Mouse (Mus musculus) 3134 (cell line): ENCODE measurements around the gene Hamp.
A peak's percentile ranks its signal among the peaks of the same experiment; 100 is the strongest.
"Not testable (repeated sequence)": the region's sequence is repeated elsewhere in the genome, so short reads cannot be mapped to it uniquely, and the experiment has no call there.

Experiments used
- DNase-seq: peaks from one replicate; pipeline ENCODE4 v3.0.0-alpha.2; 2011; ENCODE audit warnings: low spot score; ENCODE audit not compliant: insufficient read length; ENCODE audit errors: extremely low read depth

Hamp gene

DNA sequence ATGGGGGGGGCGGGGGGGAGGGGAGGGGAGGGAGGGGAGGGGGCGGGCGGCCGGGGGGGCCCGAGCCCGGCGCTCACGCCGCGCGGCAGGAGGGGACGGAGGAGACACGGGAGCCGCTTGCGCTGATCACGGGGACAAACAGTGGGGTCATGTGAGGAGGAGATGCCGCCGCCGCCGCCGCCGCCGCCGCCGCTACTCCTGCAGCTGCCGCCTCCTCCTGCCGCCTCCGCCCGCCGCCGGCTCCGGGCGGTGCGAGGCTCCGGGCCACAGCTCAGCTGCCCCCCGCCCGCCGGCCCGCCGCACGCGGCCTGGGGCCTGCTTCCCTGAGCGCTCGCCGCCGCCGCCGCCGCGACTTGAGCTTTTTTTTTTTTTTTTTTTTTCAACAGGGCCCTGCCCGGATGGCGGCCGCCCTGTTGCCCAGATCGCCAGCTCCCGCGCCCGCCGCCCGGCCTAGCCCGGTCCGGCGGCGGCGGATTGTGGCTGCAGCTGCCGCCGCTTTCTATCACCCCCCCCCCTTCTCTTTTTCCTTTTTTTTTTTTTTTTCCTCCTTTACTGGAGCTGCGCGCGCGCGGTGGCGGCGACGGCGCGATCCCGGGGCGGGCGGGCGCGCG lies 13.0 kb upstream of the Hamp start, which contains the start of gene Usf2:
Gene Usf2 (minus strand): TSS at position 48 of the 611 bp plus-strand sequence.
- DNase-seq: no peak

DNA sequence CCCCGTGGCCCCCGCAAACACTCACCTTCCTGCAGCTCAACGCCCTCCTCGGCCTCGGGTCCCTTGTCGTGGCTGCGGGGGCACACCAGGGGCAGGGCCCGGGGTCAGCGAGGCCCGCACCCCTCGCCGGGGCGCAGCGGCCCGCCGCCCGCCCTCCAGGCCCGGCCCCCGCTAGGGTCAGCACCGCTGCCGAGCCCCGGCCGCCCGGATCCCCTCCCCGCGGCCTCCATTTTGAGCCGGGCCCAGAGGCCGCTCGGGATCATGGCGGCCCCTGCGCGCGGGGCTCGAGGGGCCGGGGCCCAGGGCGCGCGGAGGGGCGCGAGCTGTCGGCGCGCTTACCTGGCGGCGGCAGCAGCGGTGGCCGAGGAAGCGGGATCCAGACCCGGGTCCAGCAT lies 12.5 kb upstream of the Hamp start:
- DNase-seq: no peak

DNA sequence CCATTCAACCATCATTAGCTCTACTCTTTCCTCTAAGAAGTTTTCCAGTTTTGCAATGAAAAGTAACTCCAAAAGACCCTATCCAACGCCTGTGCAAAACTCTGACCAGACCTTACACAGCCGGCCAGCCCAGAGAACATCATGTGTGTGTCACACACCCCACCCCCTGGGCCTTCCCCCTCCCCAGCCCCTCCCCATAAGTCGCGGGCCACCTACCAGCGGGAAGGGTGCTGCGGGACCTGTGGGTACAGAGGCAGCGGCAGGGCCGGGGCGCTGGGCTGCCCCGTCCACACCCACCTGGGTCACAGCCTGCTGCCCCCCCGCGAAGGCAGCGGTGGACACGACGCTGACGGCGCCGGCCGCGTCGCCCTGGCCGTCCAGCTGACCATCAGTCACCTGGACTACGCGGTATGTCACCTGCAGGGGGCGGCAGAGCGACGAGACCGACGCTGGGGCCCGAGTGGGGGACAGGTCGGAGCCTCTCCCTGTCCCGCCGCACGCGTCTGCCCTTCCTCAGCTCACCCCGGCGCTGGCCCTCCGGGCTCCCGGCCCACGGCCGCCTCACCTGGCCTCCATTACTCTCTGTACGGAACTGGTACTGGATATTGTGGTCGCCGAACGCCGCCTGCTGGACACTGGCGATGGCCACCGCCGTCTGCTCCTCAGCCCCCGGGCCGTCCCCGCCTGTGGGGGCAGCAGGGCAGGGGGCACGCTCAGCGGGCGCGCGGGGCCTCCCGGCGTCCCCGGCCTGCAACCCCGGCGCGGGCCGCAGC lies 11.9 kb upstream of the Hamp start:
- DNase-seq: peak; percentile 86

DNA sequence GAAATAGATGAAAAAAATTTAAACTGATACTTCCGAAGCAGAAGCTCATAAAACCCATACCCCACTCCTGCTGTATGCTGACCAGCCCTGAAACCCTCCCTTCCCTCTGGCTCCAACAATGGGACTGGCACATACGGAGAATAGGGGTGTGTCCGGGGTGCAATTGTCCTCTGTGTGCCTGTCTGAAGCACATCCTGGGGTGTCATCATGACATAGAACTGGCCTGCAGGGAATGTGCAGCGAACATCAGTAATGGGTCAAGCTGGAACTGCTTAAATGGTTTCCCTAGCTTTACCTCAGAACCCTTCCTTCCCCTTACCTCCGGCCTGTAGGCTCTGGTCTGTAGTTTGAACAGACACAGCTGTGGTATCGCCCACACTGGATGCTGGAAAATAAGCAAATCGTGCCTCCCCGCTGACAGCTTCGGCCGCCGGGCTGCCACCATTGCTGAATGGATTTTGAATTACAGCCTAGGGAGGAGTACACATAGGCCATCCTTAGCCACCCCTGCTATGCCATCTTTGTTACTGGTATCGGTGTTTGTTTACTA lies 11.2 kb upstream of the Hamp start:
- DNase-seq: no peak

DNA sequence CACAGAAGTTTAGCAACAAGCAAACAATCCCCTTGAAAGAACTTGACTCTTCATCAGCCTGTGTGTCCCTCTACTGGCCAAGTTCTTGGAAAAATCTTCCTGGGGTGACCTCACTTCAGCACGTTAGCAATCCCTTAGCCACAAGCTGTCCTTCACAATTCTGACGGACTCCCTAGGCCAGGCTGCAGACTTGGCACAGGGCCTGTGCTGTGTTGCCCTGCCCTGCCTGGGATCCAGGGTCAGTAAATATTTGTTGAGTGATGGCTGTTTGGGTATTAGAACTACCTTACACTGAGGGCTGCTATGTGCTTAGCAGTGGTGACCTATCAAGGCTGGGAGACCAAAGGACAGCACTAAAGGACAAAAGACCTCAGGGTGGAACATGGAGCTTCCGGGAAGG lies 10.2 kb upstream of the Hamp start:
- no peak for DNase-seq

DNA sequence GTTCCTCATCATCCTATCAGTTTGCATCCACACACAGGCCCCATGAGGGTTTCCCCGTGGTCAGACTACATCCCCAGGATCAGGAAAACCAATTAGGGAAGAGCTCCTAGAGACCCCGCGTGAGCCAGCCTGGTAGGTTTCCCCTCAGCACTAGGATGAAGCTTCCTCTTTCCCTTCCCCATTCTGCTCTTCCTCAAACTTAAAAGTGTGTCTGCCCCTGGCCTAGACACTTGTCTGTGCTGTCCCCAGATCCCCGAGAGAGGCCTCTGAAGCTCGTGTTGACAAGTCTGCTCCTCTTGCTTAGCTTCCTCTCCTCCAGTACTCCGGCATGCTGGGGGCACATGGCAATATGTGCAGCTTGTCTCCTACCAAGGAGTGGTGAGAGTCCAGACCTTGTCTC lies 9.6 kb upstream of the Hamp start:
- DNase-seq: no peak

DNA sequence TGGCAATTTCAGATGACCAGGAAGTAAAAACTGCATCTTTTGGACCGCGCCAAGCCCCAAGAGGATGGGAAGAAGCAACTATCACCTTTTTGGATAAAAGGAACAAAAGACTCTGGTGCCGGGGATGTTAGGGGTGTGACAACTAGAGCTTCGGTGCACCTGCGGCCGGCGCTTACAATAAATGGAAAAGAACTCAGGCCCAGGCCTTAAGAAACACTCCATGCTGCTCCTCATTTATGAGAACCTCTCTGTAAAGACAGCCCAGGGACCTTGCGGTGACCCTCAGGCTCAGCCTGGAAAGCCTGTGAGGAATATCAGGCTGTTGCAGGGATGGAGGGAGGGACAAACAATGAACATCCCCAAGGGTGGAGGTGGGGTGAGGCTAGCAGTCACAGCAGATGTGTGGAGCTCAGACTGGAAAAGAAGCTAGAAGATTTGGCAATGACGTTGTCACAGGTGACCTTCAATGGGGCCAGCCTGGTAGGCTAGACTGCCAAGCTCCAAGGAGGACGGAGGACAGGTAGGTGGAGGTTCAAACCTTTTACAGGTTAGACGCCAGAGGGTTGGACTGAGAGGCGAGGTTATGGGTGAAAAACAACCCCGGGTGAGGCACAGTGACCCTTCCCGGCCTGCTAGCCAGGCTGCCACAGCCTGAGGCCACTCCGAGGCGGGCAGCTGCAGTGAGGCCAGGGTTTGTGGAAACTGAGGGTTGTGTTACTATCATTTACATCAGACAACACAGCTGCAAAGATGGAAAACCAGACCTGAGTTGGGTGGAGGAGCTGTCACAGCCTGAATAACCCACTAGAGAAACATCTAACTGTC lies 8.8 kb upstream of the Hamp start:
- DNase-seq: no peak

DNA sequence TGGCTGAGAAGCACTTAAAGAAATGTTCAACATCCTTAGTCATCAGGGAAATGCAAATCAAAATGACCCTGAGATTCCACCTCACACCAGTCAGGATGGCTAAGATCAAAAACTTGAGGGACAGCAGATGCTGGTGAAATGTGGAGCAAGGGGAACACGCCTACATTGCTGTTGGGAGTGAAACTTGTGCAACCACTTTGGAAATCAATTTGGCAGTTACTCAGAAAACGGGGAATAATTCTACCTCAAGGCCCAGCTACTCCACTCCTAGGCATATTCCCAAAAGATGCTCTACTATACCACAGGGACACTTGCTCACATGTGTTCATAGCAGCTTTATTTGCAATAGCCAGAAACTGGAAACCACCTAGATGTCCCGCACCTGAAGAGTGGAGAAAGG lies 6.1 kb upstream of the Hamp start:
- DNase-seq: not testable (repeated sequence)

DNA sequence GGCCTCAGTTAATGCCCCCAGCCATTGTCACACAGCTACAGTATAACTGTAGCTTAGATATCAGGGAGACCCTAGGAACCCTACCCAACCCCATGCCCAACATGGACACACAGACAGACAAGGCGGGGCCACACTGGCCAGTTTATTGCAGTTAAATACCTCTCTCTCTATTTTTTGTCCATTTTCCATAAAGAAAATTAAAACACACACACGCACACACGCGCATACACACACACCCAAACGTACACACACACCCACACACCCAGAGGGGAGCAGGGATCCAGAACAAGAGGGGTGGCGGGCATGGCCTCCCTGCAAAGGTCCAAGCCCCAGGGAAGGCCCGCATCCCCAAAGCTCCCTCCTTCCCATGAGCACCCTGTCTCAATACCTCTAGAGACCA lies 2.0 kb upstream of the Hamp start:
- DNase-seq: no peak

DNA sequence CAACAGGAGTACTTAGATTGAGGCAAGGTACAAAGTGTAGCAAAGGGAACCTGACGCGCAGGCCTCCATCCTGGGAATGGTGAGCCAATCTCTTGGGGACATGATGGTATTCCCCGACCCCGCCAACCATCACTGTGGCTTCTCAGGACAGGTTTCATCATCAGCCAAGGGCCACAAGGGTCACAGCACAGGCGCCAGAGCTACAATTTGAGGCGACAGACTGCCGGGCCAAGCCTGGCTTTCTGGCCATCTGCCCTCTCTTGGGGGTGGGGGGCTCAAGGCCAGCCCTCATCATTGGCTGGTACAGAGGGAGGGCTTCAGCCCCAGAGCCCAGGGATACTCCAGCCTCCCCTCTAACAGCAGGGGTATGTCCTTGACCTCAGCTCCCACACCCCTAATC lies 1.6 kb upstream of the Hamp start:
- DNase-seq: not testable (repeated sequence)

DNA sequence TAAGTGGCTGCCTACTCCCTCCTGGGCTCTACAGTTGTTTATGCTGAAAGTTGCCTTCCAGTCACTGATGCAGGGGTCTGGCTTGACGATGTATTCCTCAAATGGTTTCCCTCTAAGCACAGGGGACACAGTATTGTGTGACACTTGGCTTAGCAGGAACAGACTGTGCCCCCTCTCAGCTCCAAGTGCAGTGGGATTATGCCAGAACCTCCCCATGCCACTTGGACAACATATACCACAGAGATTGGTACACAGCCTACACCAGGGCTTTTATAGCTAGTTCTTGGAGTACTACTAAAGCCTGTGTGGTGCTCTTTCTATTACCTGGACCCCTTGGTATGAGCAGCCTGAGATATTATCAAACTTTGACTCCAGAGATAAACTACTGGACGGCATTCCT lies 874 bp upstream of the Hamp start:
- DNase-seq: not testable (repeated sequence)

DNA sequence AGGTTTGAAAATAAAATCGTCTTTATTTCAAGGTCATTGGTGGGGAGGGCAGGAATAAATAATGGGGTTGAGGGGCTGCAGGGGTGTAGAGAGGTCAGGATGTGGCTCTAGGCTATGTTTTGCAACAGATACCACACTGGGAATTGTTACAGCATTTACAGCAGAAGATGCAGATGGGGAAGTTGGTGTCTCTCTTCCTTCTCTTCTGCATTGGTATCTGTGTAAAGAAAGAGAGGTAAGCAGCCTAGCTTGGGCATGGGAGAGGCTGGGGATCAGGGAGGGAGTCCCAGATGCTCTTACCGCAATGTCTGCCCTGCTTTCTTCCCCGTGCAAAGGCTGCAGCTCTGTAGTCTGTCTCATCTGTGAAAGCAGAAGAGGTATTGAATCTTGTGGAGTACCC lies 1.5 kb downstream of the Hamp start:
- DNase-seq: not testable (repeated sequence)

DNA sequence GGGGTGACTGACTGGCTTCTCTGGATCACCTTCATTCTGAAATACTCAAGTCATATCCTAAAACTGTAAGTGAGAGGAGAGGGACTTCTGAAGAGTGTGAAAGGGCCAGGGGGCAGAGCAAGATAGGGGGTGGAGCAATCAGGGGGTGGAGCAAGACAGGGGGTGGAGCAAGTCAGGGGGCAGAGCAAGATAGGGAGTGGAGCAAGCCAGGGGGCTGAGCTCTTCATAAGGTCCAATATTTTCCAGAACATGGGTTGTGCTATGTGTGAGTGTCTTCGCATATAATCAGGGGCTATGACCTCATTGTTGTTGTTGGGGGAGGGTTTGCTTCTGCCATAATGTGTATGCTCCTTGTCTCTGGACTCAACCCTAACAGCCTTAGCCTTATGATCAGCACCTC lies 3.8 kb downstream of the Hamp start:
- DNase-seq: not testable (repeated sequence)

DNA sequence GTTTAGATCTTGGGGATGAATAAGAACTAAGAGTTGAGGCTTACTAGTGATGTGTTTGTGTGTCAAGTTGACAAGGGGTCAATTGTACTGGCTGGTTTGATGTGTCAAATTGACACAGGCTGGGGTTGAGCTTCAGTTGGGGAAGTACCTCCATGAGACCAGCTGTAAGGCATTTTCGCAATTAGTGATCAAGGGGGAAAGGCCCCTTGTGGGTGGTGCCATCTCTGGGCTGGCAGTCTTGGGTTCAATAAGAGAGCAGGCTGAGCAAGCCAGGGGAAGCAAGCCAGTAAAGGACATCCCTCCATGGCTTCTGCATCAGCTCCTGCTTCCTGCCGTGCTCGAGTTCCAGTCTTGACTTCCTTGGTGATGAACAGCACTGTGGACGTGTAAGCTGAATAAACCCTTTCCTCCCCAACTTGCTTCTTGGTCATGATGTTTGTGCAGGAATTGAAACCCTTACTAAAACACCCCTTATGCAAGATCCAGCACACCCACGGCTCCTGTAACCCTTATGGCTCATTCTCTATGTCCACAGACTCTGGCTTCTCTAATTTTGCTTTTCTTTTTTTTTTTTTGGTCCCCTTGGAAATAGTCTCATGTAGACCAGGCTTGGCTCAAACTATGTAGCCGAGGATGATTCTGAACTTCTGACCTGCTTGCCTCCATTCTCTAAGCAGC lies 8.3 kb downstream of the Hamp start:
- DNase-seq: not testable (repeated sequence)

DNA sequence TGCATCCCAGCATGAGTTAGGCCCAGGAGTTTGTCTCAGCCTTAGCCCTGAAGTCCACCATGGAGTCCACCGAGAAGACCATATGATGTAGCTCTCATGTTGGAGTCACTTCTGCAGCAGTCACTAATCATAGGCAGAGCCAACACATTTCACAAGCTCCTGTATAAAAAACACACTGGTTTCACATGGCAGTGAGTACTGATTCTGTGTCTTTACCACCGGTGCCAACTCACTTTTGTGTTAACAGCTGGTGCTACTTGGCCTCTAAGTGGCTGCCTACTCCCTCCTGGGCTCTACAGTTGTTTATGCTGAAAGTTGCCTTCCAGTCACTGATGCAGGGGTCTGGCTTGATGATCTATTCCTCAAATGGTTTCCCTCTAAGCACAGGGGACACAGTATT lies 19.3 kb downstream of the Hamp start, which contains the start of gene Hamp2:
Gene Hamp2 (minus strand): TSS at position 101 of the 400 bp plus-strand sequence.
- not testable (repeated sequence) for DNase-seq

DNA sequence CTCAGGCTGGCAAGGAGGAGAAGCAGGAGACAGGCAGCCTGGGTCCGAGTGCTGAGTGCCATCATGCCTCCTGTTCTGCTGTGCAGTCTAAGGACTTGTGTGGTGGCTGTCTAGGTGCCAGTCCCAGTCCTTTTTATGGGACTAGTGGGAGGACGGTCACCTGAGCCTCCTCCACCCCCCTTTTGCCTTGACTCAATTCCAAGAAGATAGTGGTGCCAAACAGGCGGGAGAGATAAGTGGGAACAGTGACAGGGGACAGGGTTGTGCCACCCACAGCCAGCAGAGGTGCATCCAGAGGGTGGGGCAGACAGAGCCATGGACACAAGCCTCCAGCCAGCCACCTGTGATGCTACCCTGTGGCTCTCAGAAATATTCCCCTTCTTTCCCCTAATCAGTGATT lies 19.8 kb downstream of the Hamp start:
- DNase-seq: no peak

DNA sequence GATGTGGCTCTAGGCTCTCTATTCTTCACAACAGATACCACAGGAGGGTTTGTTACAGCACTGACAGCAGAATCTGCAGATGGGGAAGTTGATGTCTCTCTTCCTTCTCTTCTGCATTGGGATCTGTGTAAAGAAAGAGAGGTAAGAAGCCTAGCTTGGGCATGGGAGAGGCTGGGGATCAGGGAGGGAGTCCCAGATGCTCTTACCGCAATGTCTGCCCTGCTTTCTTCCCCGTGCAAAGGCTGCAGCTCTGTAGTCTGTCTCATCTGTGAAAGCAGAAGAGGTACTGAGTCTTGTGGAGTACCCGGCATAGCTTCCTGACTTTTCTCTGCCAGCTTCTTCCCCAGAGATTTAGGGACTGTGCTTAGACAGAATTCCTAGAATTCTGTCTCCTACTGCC lies 21.3 kb downstream of the Hamp start:
- not testable (repeated sequence) for DNase-seq

DNA sequence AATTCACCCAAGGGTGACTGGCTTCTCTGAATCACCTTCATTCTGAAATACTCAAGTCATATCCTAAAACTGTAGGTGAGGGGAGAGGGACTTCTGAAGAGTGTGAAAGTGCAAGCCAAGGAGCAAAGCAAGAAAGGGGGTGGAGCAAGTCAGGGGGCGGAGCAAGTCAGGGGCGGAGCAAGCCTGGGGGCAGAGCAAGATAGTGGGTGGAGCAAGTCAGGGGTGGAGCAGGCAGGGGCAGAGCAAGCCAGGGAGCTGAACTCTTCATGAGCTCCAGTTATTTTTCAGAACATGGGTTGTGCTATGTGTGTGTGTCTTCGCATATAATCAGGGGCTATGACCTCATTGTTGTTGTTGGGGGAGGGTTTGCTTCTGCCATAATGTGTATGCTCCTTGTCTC lies 23.6 kb downstream of the Hamp start:
- no peak for DNase-seq

DNA sequence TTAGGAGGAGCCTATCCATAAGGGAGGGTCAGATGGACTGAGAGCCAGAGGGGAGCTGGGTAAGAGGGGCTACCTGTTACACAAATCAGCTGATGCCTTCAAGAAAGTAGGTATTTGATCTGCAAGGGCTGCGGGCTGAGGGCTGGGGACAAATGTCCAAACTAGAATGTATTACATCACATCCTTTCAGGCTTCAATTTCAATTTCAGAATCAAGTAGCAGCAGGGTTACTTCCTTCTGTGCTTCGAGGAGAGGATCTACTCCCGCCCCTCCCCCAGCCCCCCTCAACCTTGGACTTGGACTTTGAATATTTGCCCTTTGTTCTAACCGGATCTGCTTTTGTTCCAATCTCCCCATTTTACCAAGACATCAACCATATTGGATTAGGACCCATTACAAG lies 26.6 kb downstream of the Hamp start:
- DNase-seq: no peak

DNA sequence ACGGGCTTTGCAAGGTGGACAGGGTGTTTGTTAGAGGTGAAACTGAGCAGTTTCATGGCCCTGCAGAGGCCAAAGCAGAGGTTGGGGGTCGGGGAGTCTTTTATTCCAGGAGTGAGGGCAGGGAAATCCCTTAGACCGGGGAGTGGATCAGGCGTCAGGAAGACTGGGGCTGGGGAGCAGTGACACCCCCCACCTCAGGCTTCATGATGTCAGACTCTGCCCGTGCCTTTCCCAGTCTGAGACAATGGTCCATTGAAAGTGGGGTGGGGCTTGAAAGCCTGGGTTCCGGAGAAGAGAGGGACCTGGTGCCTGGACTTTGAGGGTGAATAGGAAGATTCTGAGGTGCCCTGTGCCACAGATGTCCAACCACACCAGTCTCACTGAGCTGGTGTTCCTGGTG lies 27.1 kb downstream of the Hamp start:
- DNase-seq: no peak

DNA sequence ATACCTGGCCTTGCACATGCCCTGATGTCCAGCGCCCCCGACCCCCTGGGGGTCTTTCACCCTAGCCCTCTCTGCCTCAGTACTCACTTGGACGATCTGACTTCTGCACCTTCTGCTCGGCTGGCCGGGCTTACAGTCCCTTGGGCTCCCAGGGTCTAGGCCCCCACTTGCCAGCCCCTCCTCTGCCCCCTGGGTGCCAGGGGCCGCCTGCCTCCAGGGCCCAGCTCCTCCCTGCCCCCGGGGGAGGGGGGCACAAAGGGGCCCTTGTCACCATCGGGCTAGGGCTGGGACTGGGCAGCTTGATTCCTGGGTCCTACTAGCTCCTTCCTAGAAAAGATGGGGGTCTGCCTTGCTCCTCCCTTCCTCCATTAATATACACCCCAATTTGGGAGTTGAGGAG lies 29.1 kb downstream of the Hamp start, which contains the start of gene Mag:
Gene Mag (minus strand): TSS at position 142 of the 400 bp plus-strand sequence.
- DNase-seq: no peak
